Mouse (Mus musculus): ENCODE measurements around the gene Nup214. TPM values are rescaled to one million over a fixed set of nuclear protein-coding genes. Genes with fewer than 3 reads are reported as not detected.

Nup214 gene
- 87.4 and 90.3 TPM in 2 replicates for polyA plus RNA-seq (2016; fragmentation: Nextera tagmentation; extraction: Ambion mirVana)

GRCm38 (mm10) chr2:31974141-31974808, at the start of gene Nup214:
Nup214 (plus strand) TSS chr2:31974436.
- Histone ChIP-seq H3K9me3 (no peaks in the 10 kb centered on the region), H3K4me3 (replicated peaks) (peak within 1 kb of the TSS; percentile 94), H3K27ac (peak within 1 kb of the TSS; percentile 68), H3K4me1 (peaks cover 15% of the 10 kb centered on the region), H3K9ac (peak within 1 kb of the TSS; percentile 87), H3K36me3 (replicated peaks) (peaks cover 60% of the 10 kb centered on the region), H3K27me3 (no peaks in the 10 kb centered on the region), H3K4me2 (peak within 1 kb of the TSS; percentile 93)
- under 1% methylated on average over 60 of the region's 60 CpGs for WGBS
- peak; percentile 99 for ATAC-seq (ENCODE audit: low FRiP score)

DNA sequence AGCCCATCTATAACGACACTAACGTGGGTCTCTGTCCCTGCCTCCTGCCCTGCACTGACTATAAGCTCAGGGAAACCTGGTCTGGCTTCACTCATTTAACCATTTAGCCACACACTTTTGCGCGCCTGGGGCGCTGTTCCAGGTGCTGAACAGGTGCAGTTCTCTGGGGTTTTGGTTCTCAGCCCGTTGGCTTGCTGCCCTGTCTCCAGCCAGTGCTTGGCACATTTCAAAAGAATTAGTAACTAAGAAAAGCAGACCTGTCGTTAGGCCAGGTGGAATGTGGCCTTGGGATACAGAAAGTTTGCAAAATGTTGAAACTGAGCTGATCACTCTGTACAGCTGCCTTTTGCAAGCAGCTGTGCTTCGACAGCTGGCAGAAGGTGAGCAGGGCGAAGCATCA, 49.4 kb upstream of the Nup214 start:
- peaks cover 25% of the 10 kb centered on the region for H3K27me3 ChIP-seq
- H3K36me3 ChIP-seq (replicated peaks), result no peaks in the 10 kb centered on the region
- WGBS, result 32% methylated on average over 9 of the region's 9 CpGs
- H3K9me3 ChIP-seq, result no peaks in the 10 kb centered on the region
- no peaks in the 10 kb centered on the region for H3K4me1 ChIP-seq
- H3K27ac ChIP-seq, result no peak overlapping the region
- H3K4me3 ChIP-seq (replicated peaks), result no peak overlapping the region
- ATAC-seq (ENCODE audit: low FRiP score), result no peak
- no peak overlapping the region for H3K9ac ChIP-seq
- H3K4me2 ChIP-seq, result no peak overlapping the region

- peaks cover 25% of the 10 kb centered on the region for H3K27me3 ChIP-seq
- no peak for ATAC-seq (ENCODE audit: low FRiP score)
- WGBS, result 77% methylated on average over 4 of the region's 4 CpGs
- H3K36me3 ChIP-seq (replicated peaks), result no peaks in the 10 kb centered on the region
- H3K27ac ChIP-seq, result no peak overlapping the region
- H3K4me3 ChIP-seq (replicated peaks), result no peak overlapping the region
- no peak overlapping the region for H3K9ac ChIP-seq
- H3K4me1 ChIP-seq, result no peaks in the 10 kb centered on the region
- H3K4me2 ChIP-seq, result no peak overlapping the region
- no peaks in the 10 kb centered on the region for H3K9me3 ChIP-seq
Measured at GRCm38 (mm10) chr2:31925936-31926335, 48.3 kb upstream of the Nup214 start.

- Histone ChIP-seq H3K4me1 (peaks cover 4% of the 10 kb centered on the region; the same call in 1 of the 2 replicates), H3K27ac (no peak overlapping the region), H3K27me3 (peaks cover 7% of the 10 kb centered on the region; the same call in 1 of the 2 replicates), H3K9ac (no peak overlapping the region), H3K36me3 (replicated peaks) (no peaks in the 10 kb centered on the region), H3K4me3 (replicated peaks) (no peak overlapping the region), H3K4me2 (no peak overlapping the region), H3K9me3 (no peaks in the 10 kb centered on the region)
- WGBS, result 92% methylated on average over 3 of the region's 3 CpGs
- ATAC-seq (ENCODE audit: low FRiP score), result no peak
Measured at GRCm38 (mm10) chr2:31929664-31930063, 44.6 kb upstream of the Nup214 start.

GRCm38 (mm10) chr2:31934551-31934950, 39.7 kb upstream of the Nup214 start:
- H3K36me3 ChIP-seq (replicated peaks), result no peaks in the 10 kb centered on the region
- H3K9ac ChIP-seq, result no peak overlapping the region
- H3K4me1 ChIP-seq, result peaks cover 5% of the 10 kb centered on the region; the same call in 1 of the 2 replicates
- WGBS, result 14% methylated on average over 4 of the region's 4 CpGs
- H3K4me3 ChIP-seq (replicated peaks), result no peak overlapping the region
- H3K27ac ChIP-seq, result no peak overlapping the region
- no peak overlapping the region for H3K4me2 ChIP-seq
- no peak for ATAC-seq (ENCODE audit: low FRiP score)
- no peaks in the 10 kb centered on the region for H3K9me3 ChIP-seq
- H3K27me3 ChIP-seq, result peaks cover 10% of the 10 kb centered on the region; the same call in 1 of the 2 replicates

GRCm38 (mm10) chr2:31935054-31935453, 39.2 kb upstream of the Nup214 start:
- Histone ChIP-seq H3K4me2 (no peak overlapping the region), H3K9me3 (no peaks in the 10 kb centered on the region), H3K9ac (no peak overlapping the region), H3K36me3 (replicated peaks) (no peaks in the 10 kb centered on the region), H3K27me3 (peaks cover 10% of the 10 kb centered on the region; the same call in 1 of the 2 replicates), H3K27ac (no peak overlapping the region), H3K4me1 (peaks cover 5% of the 10 kb centered on the region; the same call in 1 of the 2 replicates), H3K4me3 (replicated peaks) (no peak overlapping the region)
- no peak for ATAC-seq (ENCODE audit: low FRiP score)
- 43% methylated on average over 4 of the region's 4 CpGs for WGBS

DNA sequence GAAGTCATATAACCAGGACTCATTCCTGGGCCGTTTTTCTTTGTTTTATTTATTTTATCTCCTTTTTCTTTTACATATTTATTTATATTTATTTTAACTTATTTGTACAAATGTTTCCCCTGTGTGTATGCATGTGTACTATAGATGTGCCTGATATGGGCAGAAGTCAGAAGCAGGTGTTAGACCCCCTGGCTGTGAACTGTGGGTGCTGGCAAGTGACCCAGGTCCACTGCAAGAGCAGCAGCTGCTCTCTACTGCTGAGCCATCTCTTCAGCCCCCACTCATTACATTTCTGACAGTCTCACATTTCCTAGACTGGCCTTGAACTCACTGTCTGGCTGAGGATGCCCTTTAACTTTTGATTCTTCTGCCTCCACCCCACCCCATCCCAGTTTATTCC, 35.9 kb upstream of the Nup214 start:
- peaks cover 5% of the 10 kb centered on the region; the same call in 1 of the 2 replicates for H3K4me1 ChIP-seq
- H3K9ac ChIP-seq, result no peak overlapping the region
- no peak overlapping the region for H3K4me3 ChIP-seq (replicated peaks)
- H3K27me3 ChIP-seq, result peaks cover 10% of the 10 kb centered on the region; the same call in 1 of the 2 replicates
- H3K4me2 ChIP-seq, result no peak overlapping the region
- WGBS, result 88% methylated on average over 1 of the region's 1 CpGs
- H3K36me3 ChIP-seq (replicated peaks), result no peaks in the 10 kb centered on the region
- no peak for ATAC-seq (ENCODE audit: low FRiP score)
- no peaks in the 10 kb centered on the region for H3K9me3 ChIP-seq
- H3K27ac ChIP-seq, result no peak overlapping the region

DNA sequence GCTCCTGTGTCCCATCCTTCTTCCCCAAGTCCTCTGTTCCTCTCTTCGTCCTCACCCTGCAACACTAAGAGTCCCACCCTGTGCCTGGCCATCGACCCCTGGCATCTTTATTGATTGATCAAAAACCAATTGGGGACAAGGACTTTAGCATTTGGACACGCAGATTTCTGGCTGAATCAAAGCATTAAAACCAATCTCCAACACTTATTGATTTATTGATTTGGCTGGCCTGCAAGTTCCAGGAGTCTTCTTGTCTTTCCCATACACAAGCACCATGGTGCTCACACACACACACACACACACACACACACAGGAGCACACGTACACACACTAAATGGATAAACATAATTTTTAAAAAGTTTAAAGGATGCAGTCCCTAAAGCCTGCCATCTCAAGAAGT, 31.2 kb upstream of the Nup214 start:
- Histone ChIP-seq H3K9me3 (no peaks in the 10 kb centered on the region), H3K27me3 (no peaks in the 10 kb centered on the region)

GRCm38 (mm10) chr2:31945580-31945979, 28.7 kb upstream of the Nup214 start:
- Histone ChIP-seq H3K4me1 (peaks cover 9% of the 10 kb centered on the region), H3K36me3 (replicated peaks) (no peaks in the 10 kb centered on the region), H3K4me3 (replicated peaks) (no peak overlapping the region), H3K27ac (no peak overlapping the region), H3K9me3 (no peaks in the 10 kb centered on the region), H3K9ac (no peak overlapping the region), H3K27me3 (peaks cover 6% of the 10 kb centered on the region), H3K4me2 (no peak overlapping the region)
- 83% methylated on average over 2 of the region's 2 CpGs for WGBS
- ATAC-seq (ENCODE audit: low FRiP score), result no peak

More for the DNA sequence above, 31.2 kb upstream of the Nup214 start:
- Histone ChIP-seq H3K27ac (no peak overlapping the region), H3K4me1 (no peaks in the 10 kb centered on the region), H3K4me2 (no peak overlapping the region), H3K36me3 (replicated peaks) (no peaks in the 10 kb centered on the region), H3K9ac (no peak overlapping the region), H3K4me3 (replicated peaks) (no peak overlapping the region)
- WGBS, result 74% methylated on average over 4 of the region's 4 CpGs
- ATAC-seq (ENCODE audit: low FRiP score), result no peak

- H3K27me3 ChIP-seq, result peaks cover 6% of the 10 kb centered on the region
- H3K9ac ChIP-seq, result no peak overlapping the region
- no peaks in the 10 kb centered on the region for H3K9me3 ChIP-seq
- peaks cover 26% of the 10 kb centered on the region for H3K4me1 ChIP-seq
- ATAC-seq (ENCODE audit: low FRiP score), result no peak
- H3K36me3 ChIP-seq (replicated peaks), result no peaks in the 10 kb centered on the region; the same call in 1 of the 2 replicates
- H3K4me3 ChIP-seq (replicated peaks), result no peak overlapping the region
- H3K27ac ChIP-seq, result no peak overlapping the region
- 81% methylated on average over 6 of the region's 6 CpGs for WGBS
- H3K4me2 ChIP-seq, result no peak overlapping the region
Measured at GRCm38 (mm10) chr2:31948392-31948791, 25.8 kb upstream of the Nup214 start.

DNA sequence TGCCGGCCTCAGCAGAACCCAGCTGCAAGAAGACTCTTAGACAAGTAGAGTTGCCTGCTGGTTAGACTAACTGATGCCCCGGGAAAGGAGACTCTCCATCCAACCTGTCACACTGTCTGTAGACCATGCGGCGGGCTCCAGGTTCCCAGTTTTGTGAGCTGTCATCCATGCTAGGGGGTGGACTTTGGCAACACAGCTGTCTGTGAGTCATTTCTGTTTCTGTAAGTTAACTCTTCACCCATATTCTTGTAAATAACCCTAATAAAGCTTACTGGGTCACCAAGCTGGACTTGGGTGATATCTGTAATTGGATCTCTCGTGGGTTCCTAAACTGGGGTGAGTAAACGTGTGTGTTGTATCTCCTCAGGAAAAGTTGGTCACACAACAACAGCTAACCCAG, 25.4 kb upstream of the Nup214 start:
- no peak overlapping the region for H3K4me2 ChIP-seq
- H3K9me3 ChIP-seq, result no peaks in the 10 kb centered on the region
- H3K4me3 ChIP-seq (replicated peaks), result no peak overlapping the region
- H3K27ac ChIP-seq, result no peak overlapping the region
- no peak overlapping the region for H3K9ac ChIP-seq
- peaks cover 26% of the 10 kb centered on the region for H3K4me1 ChIP-seq
- peaks cover under 1% of the 10 kb centered on the region; the same call in 1 of the 2 replicates for H3K36me3 ChIP-seq (replicated peaks)
- peaks cover 6% of the 10 kb centered on the region for H3K27me3 ChIP-seq
- no peak for ATAC-seq (ENCODE audit: low FRiP score)
- WGBS, result 81% methylated on average over 6 of the region's 6 CpGs

DNA sequence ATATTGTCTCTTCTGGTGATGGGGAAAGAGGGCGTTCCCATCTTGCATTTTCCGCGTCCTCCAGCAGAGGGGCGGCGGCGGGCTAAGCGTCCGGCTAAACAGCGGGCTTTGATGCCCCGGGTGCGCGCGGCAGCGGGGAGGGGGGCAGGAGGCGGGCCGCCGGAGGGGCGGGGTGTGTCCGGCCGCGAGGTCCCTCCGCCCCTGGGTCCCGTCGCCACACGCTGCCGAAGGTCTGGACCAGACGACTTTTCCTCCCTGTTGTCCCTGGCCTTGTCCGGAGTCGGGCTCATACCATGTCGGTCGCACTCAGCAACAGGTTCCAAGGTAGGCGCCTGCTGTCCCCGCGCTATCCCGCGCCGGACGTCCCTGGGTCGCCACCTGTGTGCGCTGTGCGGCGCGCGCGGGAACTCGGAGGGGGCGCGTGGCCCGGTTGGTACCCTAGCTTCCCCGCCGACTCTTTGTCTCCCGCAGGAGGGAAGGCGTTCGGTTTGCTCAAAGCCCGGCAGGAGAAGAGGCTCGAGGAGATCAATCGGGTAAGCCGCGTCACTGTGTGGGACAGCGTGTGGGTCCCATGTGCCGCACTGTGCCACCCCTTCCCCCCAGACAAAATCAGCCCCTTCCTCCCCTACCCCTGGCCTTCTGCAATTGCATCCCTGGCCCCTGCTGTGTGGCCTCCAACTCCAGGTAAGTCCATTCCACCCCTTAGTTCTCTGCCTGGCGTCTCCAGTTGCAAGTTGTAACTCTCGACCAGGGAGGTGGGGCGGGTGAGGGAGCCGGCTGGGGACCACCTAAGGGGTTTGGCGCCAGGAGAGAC, 24.0 kb upstream of the Nup214 start, which contains the start of gene Aif1l:
TSS of gene Aif1l (plus strand) at position 82 of the 814 bp plus-strand sequence.
- peak; percentile 77 for ATAC-seq (ENCODE audit: low FRiP score)
- Histone ChIP-seq H3K4me3 (replicated peaks) (peak within 1 kb of the TSS; percentile 77), H3K4me2 (peak within 1 kb of the TSS; percentile 91), H3K27me3 (peaks cover 6% of the 10 kb centered on the region), H3K9ac (peak within 1 kb of the TSS; percentile 83), H3K36me3 (replicated peaks) (peaks cover 11% of the 10 kb centered on the region), H3K27ac (no peak within 1 kb of the TSS), H3K9me3 (no peaks in the 10 kb centered on the region), H3K4me1 (peaks cover 26% of the 10 kb centered on the region)
- under 1% methylated on average over 65 of the region's 66 CpGs for WGBS

Measured in forebrain, embryonic 12.5 days (tissue).